Mouse (Mus musculus): ENCODE data around the gene Cpsf3. TPM values are rescaled to one million over a fixed set of nuclear protein-coding genes. Genes with fewer than 3 reads are reported as not detected.

The Cpsf3 gene
- polyA plus RNA-seq (2012; rRNA removed) = 71.4 and 76.3 TPM in 2 replicates

DNA sequence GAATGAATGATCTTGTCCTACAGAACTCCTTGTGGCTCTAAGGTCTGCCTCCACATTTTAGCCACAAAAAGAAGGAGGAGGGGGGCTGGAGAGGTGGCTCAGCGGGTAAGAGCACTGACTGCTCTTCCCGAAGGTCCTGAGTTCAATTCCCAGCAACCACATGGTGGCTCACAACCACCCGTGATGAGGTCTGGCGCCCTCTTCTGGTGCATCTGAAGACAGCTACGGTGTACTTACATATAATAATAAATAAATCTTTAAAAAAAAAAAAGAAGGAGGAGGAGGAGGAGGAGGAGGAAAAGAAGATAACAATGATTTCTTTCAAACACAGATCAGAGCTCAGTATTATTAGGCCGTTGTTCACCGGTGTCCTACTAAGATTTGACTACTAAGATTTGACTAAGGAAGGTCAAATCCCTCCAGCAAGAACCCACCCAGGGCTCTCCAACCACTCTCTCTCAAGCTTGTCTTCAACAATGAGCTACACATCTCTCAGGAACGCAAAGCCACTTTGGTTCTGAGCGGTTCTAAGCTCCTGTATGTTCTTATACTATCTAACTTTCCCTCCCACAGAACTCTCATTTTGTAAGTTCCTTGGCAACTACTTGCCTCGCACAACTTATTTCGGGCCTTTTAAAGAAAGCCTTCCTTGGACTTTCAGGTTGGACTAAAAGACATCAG lies at the start of gene Cpsf3:
Cpsf3 (plus strand) TSS at position 631 of the 681 bp plus-strand sequence.
- 58% methylated on average over 11 of the region's 11 CpGs for WGBS
- Histone ChIP-seq H3K4me1 (ENCODE audit: control insufficient read depth, insufficient read depth, low read length) (peaks cover 3% of the 10 kb centered on the region; the same call in 1 of the 2 replicates), H3K27me3 (ENCODE audit: control insufficient read depth, insufficient read depth, low read length) (no peaks in the 10 kb centered on the region), H3K27ac (ENCODE audit: insufficient read depth, low read length) (peak within 1 kb of the TSS; percentile 75), H3K4me3 (replicated peaks; ENCODE audit: insufficient read depth, low read depth, low read length) (peak within 1 kb of the TSS; percentile 79)
- no peak for DNase-seq
- TF ChIP-seq CTCF (IDR thresholded peaks at IDR 0.05; ENCODE audit: borderline replicate concordance, insufficient read depth, low read depth, low read length) = no peak
- TF ChIP-seq POLR2A (IDR thresholded peaks at IDR 0.05; ENCODE audit: borderline replicate concordance, insufficient read depth, low read length) = no peak

DNA sequence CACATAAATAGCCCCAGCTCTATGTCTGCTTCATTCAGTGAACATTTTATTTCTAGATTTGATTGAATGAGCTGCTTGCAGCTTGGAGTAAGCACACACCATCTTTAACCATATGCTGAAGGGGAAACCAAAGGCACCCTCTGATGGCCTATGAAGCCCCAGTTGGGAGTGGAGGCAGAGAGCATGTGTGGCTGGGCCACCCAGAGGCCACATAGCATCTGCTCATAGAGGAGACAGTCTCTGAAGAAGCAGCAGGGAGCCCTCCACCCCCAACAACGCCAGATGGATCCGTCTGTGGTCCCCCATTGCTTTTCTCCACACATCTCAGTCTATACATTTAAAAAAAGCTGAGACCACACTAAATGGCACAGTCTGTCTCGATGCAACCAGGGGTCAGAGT lies 43.2 kb upstream of the Cpsf3 start:
- H3K27me3 ChIP-seq (ENCODE audit: control insufficient read depth, insufficient read depth, low read length) = no peaks in the 10 kb centered on the region
- DNase-seq = no peak
- H3K4me1 ChIP-seq (ENCODE audit: control insufficient read depth, insufficient read depth, low read length) = no peaks in the 10 kb centered on the region
- 38% methylated on average over 3 of the region's 3 CpGs for WGBS
- TF ChIP-seq CTCF (IDR thresholded peaks at IDR 0.05; ENCODE audit: borderline replicate concordance, insufficient read depth, low read depth, low read length) = no peak
- TF ChIP-seq POLR2A (IDR thresholded peaks at IDR 0.05; ENCODE audit: borderline replicate concordance, insufficient read depth, low read length) = no peak
- H3K4me3 ChIP-seq (replicated peaks; ENCODE audit: insufficient read depth, low read depth, low read length) = no peak overlapping the region
- H3K27ac ChIP-seq (ENCODE audit: insufficient read depth, low read length) = no peak overlapping the region

DNA sequence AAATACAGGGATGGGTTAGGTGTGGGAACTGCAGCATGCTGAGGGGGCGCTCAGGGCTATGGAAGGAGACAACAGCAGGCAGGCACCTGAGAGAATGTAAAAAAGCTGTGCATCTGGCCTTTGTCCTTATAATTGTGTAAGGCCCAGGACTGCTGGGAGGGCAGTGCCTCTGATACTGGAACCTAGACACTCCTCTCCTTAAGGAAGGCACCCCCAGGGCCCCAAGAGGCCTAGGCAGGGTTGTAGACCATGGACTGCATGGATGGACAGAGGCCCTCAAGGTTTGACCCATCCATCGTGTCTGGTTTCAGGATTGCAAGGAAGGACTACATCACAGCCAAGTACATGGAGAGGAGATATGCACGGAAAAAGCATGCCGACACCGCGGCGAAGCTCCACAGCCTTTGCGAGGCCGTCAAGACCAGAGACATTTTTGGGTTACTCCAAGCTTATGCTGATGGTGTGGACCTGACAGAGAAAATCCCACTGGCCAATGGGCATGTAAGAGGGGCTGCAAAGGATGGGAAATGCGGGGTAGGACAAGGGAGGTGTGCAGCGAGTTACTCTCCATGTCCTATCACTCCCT lies 40.7 kb upstream of the Cpsf3 start:
- H3K4me1 ChIP-seq (ENCODE audit: control insufficient read depth, insufficient read depth, low read length) = no peaks in the 10 kb centered on the region
- H3K27me3 ChIP-seq (ENCODE audit: control insufficient read depth, insufficient read depth, low read length) = no peaks in the 10 kb centered on the region
- H3K27ac ChIP-seq (ENCODE audit: insufficient read depth, low read length) = no peak overlapping the region
- no peak for TF ChIP-seq CTCF (IDR thresholded peaks at IDR 0.05; ENCODE audit: borderline replicate concordance, insufficient read depth, low read depth, low read length)
- no peak for TF ChIP-seq POLR2A (IDR thresholded peaks at IDR 0.05; ENCODE audit: borderline replicate concordance, insufficient read depth, low read length)
- no peak for DNase-seq
- no peak overlapping the region for H3K4me3 ChIP-seq (replicated peaks; ENCODE audit: insufficient read depth, low read depth, low read length)
- 94% methylated on average over 11 of the region's 11 CpGs for WGBS

DNA sequence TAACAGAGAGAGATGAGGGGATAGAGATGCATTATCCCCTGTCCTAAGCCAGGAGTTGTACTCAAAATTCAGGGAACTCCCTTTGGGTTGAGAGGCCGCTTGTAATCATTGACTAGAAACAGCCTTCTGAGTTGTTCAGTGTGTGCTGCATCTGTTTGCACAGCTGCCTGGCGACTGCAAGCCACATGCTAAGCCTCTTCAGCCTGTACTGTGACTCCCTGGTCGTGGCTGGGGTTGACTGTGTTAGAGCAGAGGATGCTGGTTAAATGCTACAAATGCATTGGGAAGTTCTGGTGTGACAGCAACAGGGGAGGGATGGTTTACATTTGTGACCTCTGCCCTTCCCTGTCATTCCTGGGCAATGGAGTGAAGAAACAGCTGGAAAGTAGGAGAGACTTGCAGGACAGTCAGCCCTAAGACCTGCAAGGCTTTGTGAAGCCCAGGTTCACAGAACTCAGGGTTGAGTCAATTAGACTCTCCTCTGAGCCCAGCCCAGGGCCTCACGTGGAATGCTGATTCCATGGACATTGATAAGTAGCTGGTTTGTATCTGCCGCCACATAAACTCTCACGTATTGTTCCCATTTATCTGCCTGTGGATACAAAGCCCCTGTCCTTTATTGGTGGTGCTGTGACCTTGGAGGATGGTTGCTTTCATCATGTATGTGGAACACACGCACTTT lies 37.3 kb upstream of the Cpsf3 start:
- DNase-seq = no peak
- H3K4me1 ChIP-seq (ENCODE audit: control insufficient read depth, insufficient read depth, low read length) = no peaks in the 10 kb centered on the region
- TF ChIP-seq CTCF (IDR thresholded peaks at IDR 0.05; ENCODE audit: borderline replicate concordance, insufficient read depth, low read depth, low read length) (no peak), POLR2A (IDR thresholded peaks at IDR 0.05; ENCODE audit: borderline replicate concordance, insufficient read depth, low read length) (no peak)
- H3K27ac ChIP-seq (ENCODE audit: insufficient read depth, low read length) = no peak overlapping the region
- no peak overlapping the region for H3K4me3 ChIP-seq (replicated peaks; ENCODE audit: insufficient read depth, low read depth, low read length)
- WGBS = 87% methylated on average over 7 of the region's 7 CpGs
- no peaks in the 10 kb centered on the region for H3K27me3 ChIP-seq (ENCODE audit: control insufficient read depth, insufficient read depth, low read length)

DNA sequence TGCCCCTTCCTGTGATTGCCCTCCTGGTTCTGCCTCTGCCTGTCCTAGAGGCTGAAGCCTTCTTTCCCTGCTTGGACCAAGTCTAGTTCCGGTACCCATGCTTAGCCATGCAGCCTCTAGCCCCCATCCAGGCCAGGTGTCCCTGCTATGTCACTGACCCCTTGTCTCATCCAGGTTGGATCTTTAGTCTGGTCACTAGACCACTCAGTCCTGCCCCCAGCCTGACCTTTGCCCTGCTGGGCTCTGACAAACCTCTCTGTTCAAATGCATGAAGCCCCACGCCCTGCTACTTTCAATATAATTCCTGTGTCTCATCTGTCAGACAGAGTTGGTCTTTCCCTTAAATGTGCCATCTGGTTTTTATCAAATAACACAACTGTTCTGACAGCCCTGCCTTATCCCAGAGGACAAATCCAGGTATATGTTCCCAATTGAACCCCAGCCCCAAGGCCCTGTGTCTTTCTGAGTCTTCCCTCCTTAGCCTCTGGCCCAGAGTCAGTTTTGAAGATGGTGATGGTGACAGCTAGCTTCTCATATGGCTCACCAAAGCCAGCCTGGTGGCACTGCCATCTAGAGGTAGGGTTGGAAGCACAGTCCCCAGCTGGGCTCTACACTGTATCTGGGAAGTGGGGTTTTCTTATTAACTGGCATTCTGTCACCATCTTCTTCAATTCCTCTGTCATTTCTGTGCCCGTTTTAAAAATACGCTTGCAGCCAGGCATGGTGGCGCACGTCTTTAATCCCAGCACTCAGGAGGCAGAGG lies 24.5 kb upstream of the Cpsf3 start:
- no peak overlapping the region for H3K27ac ChIP-seq (ENCODE audit: insufficient read depth, low read length)
- no peak for DNase-seq

DNA sequence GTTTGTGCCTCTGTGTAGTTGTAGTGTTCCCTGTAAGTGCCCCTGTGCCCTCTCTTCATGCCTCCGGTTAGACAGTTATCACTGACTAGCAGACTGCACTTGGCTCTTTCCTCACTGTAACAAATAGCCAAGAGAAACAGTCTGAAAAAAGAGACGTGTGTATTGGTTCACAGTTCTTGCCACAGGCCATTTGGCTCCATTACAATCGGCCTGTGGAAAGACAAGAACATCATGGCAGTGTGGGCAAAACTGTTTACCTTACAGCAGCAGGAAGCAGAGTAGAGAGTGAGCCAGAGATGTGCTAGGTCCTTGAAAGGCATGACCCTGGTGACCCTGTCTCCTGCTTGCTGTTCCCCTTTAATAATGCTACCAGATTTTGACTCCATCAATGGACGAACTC lies 23.7 kb upstream of the Cpsf3 start:
- H3K27ac ChIP-seq (ENCODE audit: insufficient read depth, low read length) = no peak overlapping the region
- no peaks in the 10 kb centered on the region for H3K27me3 ChIP-seq (ENCODE audit: control insufficient read depth, insufficient read depth, low read length)
- H3K4me3 ChIP-seq (replicated peaks; ENCODE audit: insufficient read depth, low read depth, low read length) = no peak overlapping the region
- DNase-seq = no peak
- 75% methylated on average over 4 of the region's 4 CpGs for WGBS
- TF ChIP-seq POLR2A (IDR thresholded peaks at IDR 0.05; ENCODE audit: borderline replicate concordance, insufficient read depth, low read length) (no peak), CTCF (IDR thresholded peaks at IDR 0.05; ENCODE audit: borderline replicate concordance, insufficient read depth, low read depth, low read length) (no peak)
- no peaks in the 10 kb centered on the region for H3K4me1 ChIP-seq (ENCODE audit: control insufficient read depth, insufficient read depth, low read length)

More for the DNA sequence above, 24.5 kb upstream of the Cpsf3 start:
- Histone ChIP-seq H3K4me1 (ENCODE audit: control insufficient read depth, insufficient read depth, low read length) (no peaks in the 10 kb centered on the region), H3K27me3 (ENCODE audit: control insufficient read depth, insufficient read depth, low read length) (no peaks in the 10 kb centered on the region), H3K4me3 (replicated peaks; ENCODE audit: insufficient read depth, low read depth, low read length) (no peak overlapping the region)
- WGBS = 92% methylated on average over 6 of the region's 6 CpGs
- no peak for TF ChIP-seq POLR2A (IDR thresholded peaks at IDR 0.05; ENCODE audit: borderline replicate concordance, insufficient read depth, low read length)
- peak; percentile 41; the same call in 1 of the 2 replicates for TF ChIP-seq CTCF (IDR thresholded peaks at IDR 0.05; ENCODE audit: borderline replicate concordance, insufficient read depth, low read depth, low read length)

DNA sequence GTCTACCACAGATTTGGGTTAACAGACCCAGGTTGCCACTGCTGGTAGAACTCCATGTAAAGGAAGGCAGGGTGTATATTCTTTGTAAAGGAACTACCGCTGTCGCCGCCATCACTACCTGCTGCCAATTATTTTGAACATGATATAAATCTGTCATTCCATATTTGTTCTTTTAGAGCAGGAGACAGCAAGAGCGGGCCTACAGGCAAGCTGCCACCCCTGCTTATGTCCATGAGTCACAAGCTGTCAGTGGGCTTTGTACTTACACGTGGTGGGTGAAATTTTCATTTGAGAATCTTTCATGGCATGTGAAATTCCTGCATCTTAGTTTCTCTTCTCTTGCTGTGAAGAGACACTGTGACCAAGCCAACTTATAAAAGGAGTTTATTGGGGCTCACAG lies 21.9 kb upstream of the Cpsf3 start:
- DNase-seq = no peak
- Histone ChIP-seq H3K4me3 (replicated peaks; ENCODE audit: insufficient read depth, low read depth, low read length) (no peak overlapping the region), H3K27me3 (ENCODE audit: control insufficient read depth, insufficient read depth, low read length) (no peaks in the 10 kb centered on the region), H3K4me1 (ENCODE audit: control insufficient read depth, insufficient read depth, low read length) (peaks cover 5% of the 10 kb centered on the region), H3K27ac (ENCODE audit: insufficient read depth, low read length) (no peak overlapping the region)
- 88% methylated on average over 5 of the region's 5 CpGs for WGBS
- TF ChIP-seq CTCF (IDR thresholded peaks at IDR 0.05; ENCODE audit: borderline replicate concordance, insufficient read depth, low read depth, low read length) = no peak
- TF ChIP-seq POLR2A (IDR thresholded peaks at IDR 0.05; ENCODE audit: borderline replicate concordance, insufficient read depth, low read length) = no peak
